Mouse (Mus musculus): ENCODE measurements at regions not wholly inside any gene's neighbourhood (a gene's known extent, or its start where the extent isn't known, plus 50 kb on each side); places are given as distances from the start of the nearest gene placed in this dataset.

GRCm38 (mm10) chr10:56712611-56713105 lies 335.5 kb downstream of the Gja1 start:
- no peak for TF ChIP-seq CTCF (IDR thresholded peaks at IDR 0.05; ENCODE audit: extremely low read depth, insufficient read length, insufficient replicate concordance, low read depth, low read length)
- no peak for TF ChIP-seq POLR2A (IDR thresholded peaks at IDR 0.05; ENCODE audit: low read depth, low read length)

Measured in small intestine, adult 2 months (tissue).